Mouse (Mus musculus) lung, postnatal 0 days (tissue): Measurements from ENCODE around the gene Arhgap9. TPM values are rescaled to one million over a fixed set of nuclear protein-coding genes. Genes with fewer than 3 reads are reported as not detected.

Experiments
- ATAC-seq: fragments of 200-750 bp; cut with Nextera tagmentation; 2 replicates; pipeline ENCODE4 v1.8.0; 2017; ENCODE audit warnings: moderate library complexity
- DNase-seq: peaks from one replicate; pipeline ENCODE4 v3.0.0-alpha.2; 2016; ENCODE audit warnings: low spot score
- H3K27ac ChIP-seq: fragments of 300-500 bp; sonication (generic); 2 replicates; pipeline ENCODE4 v1.5.1; 2014; ENCODE audit warnings: antibody characterized with exemption, mild to moderate bottlenecking, low read length, mixed read lengths
- H3K27me3 ChIP-seq: fragments of 300-500 bp; sonication (generic); replicated peaks from 2 replicates; pipeline ENCODE4 v1.6.1; 2014; ENCODE audit warnings: low read length, mixed read lengths; ENCODE audit not compliant: insufficient read depth
- H3K36me3 ChIP-seq: fragments of 300-500 bp; sonication (generic); 2 replicates; pipeline ENCODE4 v1.6.1; 2014; ENCODE audit warnings: low read length, mixed read lengths; ENCODE audit not compliant: insufficient read depth
- H3K4me1 ChIP-seq: fragments of 300-500 bp; sonication (generic); 2 replicates; pipeline ENCODE4 v1.6.1; 2014; ENCODE audit warnings: antibody characterized with exemption, low read depth, low read length, mixed read lengths; ENCODE audit not compliant: insufficient read depth
- H3K4me2 ChIP-seq: fragments of 300-500 bp; sonication (generic); replicated peaks from 2 replicates; pipeline ENCODE4 v1.6.1; 2014; ENCODE audit warnings: low read depth, mild to moderate bottlenecking, low read length, moderate library complexity, mixed read lengths
- H3K4me3 ChIP-seq: fragments of 300-500 bp; sonication (generic); 2 replicates; pipeline ENCODE4 v1.5.1; 2014; ENCODE audit warnings: low read depth, low read length
- H3K9ac ChIP-seq: fragments of 300-500 bp; sonication (generic); replicated peaks from 2 replicates; pipeline ENCODE4 v1.6.1; 2014; ENCODE audit warnings: low read depth, mild to moderate bottlenecking
- H3K9me3 ChIP-seq: fragments of 300-500 bp; sonication (generic); 2 replicates; pipeline ENCODE4 v1.6.1; 2016; ENCODE audit warnings: low read length, mixed read lengths
- CTCF ChIP-seq: IDR thresholded peaks from 2 replicates; pipeline ENCODE4 v1.5.1; 2016; ENCODE audit warnings: antibody characterized with exemption, mild to moderate bottlenecking
- EP300 ChIP-seq: IDR thresholded peaks from 2 replicates; pipeline ENCODE4 v1.6.1; 2016; ENCODE audit warnings: antibody characterized with exemption, mild to moderate bottlenecking, control low read depth
- WGBS: fragments of 180-500 bp; shearing (Covaris S2); extraction: QIAGEN DNeasy Blood & Tissue Kit; methylation state at CpG from one replicate; pipeline ENCODE4 v1.1.7; 2014; 5-methylcytosine and 5-hydroxymethylcytosine counted together
- polyA plus RNA-seq: library from polyadenylated mRNA; unstranded; fragments of >200 nt; fragmentation: Nextera tagmentation; extraction: Ambion mirVana; gene quantifications from 2 replicates; pipeline ENCODE4 v1.2.1, GENCODE M21; 2015

Arhgap9 gene
- polyA plus RNA-seq, 1 experiment from 2014 or later, result 8.5 TPM

GRCm38 (mm10) chr10:127290930-127291880, 30.6 kb upstream of the Arhgap9 start:
- Histone ChIP-seq H3K9ac (peak overlapping the region; percentile 61), H3K27ac (peak overlapping the region; percentile 88), H3K4me2 (peak overlapping the region; percentile 69), H3K36me3 (peaks cover 21% of the 10 kb centered on the region; the same call in 1 of the 2 replicates), H3K27me3 (no peaks in the 10 kb centered on the region), H3K4me3 (peak overlapping the region; percentile 74), H3K4me1 (peaks cover 24% of the 10 kb centered on the region), H3K9me3 (no peaks in the 10 kb centered on the region)
- ATAC-seq, result peak; percentile 12
- WGBS, result 4% methylated on average over 19 of the region's 19 CpGs
- DNase-seq, result peak; percentile 71
- TF ChIP-seq CTCF (no peak), EP300 (no peak; the same call in 1 of the 2 replicates)

- peak overlapping the region; percentile 69 for H3K4me2 ChIP-seq
- no peaks in the 10 kb centered on the region for H3K9me3 ChIP-seq
- H3K27ac ChIP-seq, result no peak overlapping the region
- H3K36me3 ChIP-seq, result peaks cover 22% of the 10 kb centered on the region
- H3K4me3 ChIP-seq, result peak overlapping the region; percentile 74
- TF ChIP-seq EP300 (no peak), CTCF (no peak)
- 15% methylated on average over 5 of the region's 5 CpGs for WGBS
- no peaks in the 10 kb centered on the region for H3K27me3 ChIP-seq
- H3K9ac ChIP-seq, result 0 out of 2 replicates have a peak overlapping the region, but pooled peaks have one; percentile 0
- DNase-seq (peak; percentile 12), ATAC-seq (no peak)
- H3K4me1 ChIP-seq, result peaks cover 23% of the 10 kb centered on the region
Measured at GRCm38 (mm10) chr10:127291881-127292638, 29.7 kb upstream of the Arhgap9 start.

- Histone ChIP-seq H3K27ac (no peak overlapping the region), H3K4me2 (no peak overlapping the region), H3K4me3 (no peak overlapping the region), H3K36me3 (peaks cover 22% of the 10 kb centered on the region), H3K27me3 (no peaks in the 10 kb centered on the region), H3K4me1 (peaks cover 15% of the 10 kb centered on the region), H3K9me3 (no peaks in the 10 kb centered on the region), H3K9ac (no peak overlapping the region)
- TF ChIP-seq CTCF, result no peak
- no peak for TF ChIP-seq EP300
- WGBS, result 57% methylated on average over 6 of the region's 6 CpGs
- DNase-seq, result peak; percentile 78
- ATAC-seq, result no peak
Measured at GRCm38 (mm10) chr10:127292987-127293538, 28.7 kb upstream of the Arhgap9 start.

DNA sequence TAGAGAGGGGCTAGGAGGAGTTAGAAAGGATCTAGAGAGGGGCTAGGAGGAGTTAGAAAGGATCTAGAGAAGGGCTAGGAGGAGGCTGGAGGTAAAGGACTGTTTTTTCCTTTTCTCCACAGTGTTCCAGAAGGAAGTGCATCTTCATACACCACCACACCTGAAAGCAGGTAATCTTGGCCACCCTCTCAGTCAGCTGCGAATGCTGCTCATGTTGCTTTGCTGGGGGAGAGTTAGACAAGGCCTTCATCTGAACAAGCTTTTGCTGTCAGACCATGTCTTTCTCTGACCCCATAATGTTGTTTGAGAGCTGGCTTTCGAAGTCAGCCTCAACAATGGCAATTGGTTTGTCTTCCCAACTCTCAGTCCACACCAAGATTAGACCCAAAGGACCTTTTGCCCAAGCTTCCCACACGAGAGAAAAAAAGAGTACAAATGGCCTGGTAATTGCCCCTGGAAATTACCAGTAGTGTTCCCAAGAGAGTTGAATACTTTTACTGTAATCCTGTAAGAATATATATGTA, 28.1 kb upstream of the Arhgap9 start:
- no peak for DNase-seq
- Histone ChIP-seq H3K4me2 (no peak overlapping the region), H3K4me1 (peaks cover 15% of the 10 kb centered on the region), H3K36me3 (peaks cover 22% of the 10 kb centered on the region), H3K27me3 (no peaks in the 10 kb centered on the region), H3K27ac (no peak overlapping the region), H3K4me3 (no peak overlapping the region), H3K9me3 (no peaks in the 10 kb centered on the region), H3K9ac (no peak overlapping the region)
- no peak for TF ChIP-seq EP300
- TF ChIP-seq CTCF, result no peak
- 85% methylated on average over 3 of the region's 3 CpGs for WGBS
- no peak for ATAC-seq

DNA sequence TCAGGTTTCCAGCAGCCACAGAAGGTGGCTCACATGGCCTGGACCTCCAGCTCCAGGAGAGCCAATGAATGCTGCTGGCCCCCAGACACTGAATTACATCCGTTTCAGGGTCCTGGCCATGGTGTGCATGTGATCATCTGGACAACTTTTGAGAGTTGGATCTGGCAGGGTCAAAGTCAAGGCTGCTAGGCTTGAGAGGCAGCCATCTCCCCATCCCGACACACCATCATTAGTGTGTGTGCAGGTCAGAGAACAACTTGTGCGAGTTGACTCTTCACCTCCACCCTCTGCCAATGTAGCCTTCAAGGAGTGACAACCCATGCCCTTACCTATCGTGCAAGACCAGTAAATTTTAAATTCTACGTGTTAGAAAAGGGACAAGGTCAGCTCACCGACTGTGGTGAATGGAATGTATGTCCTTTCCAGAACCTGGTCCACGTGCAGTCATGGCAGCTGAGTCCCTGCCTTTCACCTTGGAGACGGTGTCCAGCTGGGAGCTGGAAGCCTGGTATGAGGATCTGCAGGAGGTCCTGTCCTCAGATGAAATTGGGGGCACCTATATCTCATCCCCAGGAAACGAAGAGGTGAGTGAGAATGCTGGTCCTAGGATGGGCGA, 26.8 kb upstream of the Arhgap9 start:
- Histone ChIP-seq H3K27ac (no peak overlapping the region), H3K36me3 (peaks cover 27% of the 10 kb centered on the region), H3K4me1 (peaks cover 10% of the 10 kb centered on the region), H3K4me2 (no peak overlapping the region), H3K9ac (no peak overlapping the region), H3K27me3 (no peaks in the 10 kb centered on the region), H3K9me3 (no peaks in the 10 kb centered on the region), H3K4me3 (no peak overlapping the region)
- ATAC-seq (no peak), DNase-seq (no peak)
- TF ChIP-seq EP300 (no peak), CTCF (no peak)
- WGBS, result 86% methylated on average over 10 of the region's 10 CpGs
